Mouse (Mus musculus) megakaryocyte, embryonic 14.5 days (primary cell): ENCODE measurements at regions not wholly inside any gene's neighbourhood (a gene's known extent, or its start where the extent isn't known, plus 50 kb on each side); places are given as distances from the start of the nearest gene placed in this dataset.

Experiments
- FLI1 ChIP-seq: IDR thresholded peaks from 2 replicates; pipeline ENCODE4 v1.6.1; 2012; ENCODE audit warnings: low read length, inconsistent platforms, mixed read lengths
- GATA1 ChIP-seq: IDR thresholded peaks from 3 replicates; pipeline ENCODE4 v1.6.1; 2012; ENCODE audit warnings: mixed read lengths, low read length, inconsistent platforms, borderline replicate concordance

- TF ChIP-seq GATA1 (no peak), FLI1 (no peak)
Observed at GRCm38 (mm10) chr3:34232329-34233250, 151.5 kb upstream of the Dnajc19 start.
